Mouse (Mus musculus) heart, postnatal 36 days (tissue): ENCODE results near the gene Gm43720. TPM values are rescaled to one million over a fixed set of nuclear protein-coding genes. Genes with fewer than 3 reads are reported as not detected.
A peak's percentile ranks its signal among the peaks of the same experiment; 100 is the strongest.

Source experiments
- DNase-seq, 2 experiments: peaks; one replicate each; pipeline ENCODE4 v3.0.0; 2021 to 2022
- intact Hi-C: fragments of 180-260 bp; cut with DNase I; formaldehyde crosslinking; loops from one replicate; pipeline ENCODE4 v1.15.1; 2025
- total RNA-seq, 2 experiments: library from RNA; stranded (reverse); gene quantifications; 2 replicates each; pipeline ENCODE4 v1.2.3; 2021

The Gm43720 gene
- total RNA-seq, 2 experiments from 2014 or later, result not detected

DNA sequence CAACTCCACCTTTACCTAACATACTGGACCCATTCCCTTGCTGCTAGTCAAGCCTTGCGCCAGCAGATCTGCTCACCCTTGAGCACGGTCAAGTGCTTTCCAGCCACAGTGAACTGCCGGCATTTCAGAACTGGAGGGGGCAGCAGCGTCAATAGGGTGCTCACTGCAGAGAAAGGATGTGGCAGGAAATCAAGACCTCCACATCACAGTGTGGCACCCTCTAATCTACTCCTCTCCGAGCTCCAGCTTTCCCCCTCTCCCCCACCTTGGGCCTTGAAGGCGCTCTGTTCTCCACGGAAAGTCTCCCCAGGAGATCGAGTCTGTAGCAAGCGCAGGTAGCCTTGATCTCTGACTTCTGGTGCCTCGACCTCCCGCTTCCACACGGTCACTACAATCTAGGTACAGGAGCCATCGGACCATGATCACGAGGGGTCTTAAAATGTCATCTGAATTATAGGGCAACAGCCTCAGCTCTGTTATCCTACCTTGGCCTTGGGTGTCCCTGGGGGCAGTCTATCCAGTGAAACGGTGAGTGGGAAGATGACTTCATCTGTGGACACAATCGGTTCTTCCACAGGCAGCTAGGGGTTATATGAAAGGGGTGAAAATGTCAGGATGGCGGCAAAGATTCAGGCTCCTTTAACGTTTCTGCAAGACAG is 17.0 kb downstream of the Gm43720 start:
- intact Hi-C loops, result no loop called here
- no peak for DNase-seq

DNA sequence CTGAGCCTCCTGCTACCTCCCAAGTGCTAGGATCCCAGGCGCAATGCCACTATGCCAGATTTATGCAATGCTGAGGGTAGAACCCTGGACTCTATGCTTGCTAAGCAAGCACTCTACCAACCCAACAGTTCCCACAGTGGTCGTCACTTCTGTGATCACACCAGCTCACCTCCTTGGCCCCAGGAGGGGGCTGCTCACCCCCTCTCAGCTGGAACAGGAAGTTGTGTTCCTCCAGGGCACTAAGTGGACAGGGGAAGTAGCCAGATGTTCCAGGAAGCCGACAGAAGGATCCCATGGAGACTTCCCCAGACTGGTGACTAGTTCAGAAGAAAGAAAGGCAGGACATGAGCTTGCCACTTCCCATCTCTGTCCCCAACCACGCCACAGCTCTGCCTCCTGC is 17.8 kb downstream of the Gm43720 start:
- DNase-seq, result no peak
- intact Hi-C loops, result no loop called here

DNA sequence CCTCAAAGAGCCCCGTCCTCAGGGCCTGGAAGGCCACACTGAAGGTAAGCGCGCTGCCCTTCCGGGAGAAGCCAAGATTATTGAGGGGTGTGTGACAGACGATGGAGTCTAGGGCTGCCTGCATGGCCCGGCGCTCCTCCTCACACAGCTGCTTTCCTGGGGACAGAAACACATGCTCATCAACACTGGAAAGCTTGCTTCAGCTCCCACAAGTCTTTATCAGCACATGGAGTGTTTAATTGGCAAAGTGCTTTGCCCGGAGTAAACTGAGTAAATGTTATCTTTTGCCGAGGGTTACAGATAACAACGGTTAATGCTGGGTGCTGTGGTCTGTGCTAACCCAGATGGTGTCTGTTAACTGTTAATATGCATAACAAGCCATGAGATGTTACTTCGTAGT is 18.9 kb downstream of the Gm43720 start:
- intact Hi-C loops, result no loop called here
- no peak for DNase-seq

DNA sequence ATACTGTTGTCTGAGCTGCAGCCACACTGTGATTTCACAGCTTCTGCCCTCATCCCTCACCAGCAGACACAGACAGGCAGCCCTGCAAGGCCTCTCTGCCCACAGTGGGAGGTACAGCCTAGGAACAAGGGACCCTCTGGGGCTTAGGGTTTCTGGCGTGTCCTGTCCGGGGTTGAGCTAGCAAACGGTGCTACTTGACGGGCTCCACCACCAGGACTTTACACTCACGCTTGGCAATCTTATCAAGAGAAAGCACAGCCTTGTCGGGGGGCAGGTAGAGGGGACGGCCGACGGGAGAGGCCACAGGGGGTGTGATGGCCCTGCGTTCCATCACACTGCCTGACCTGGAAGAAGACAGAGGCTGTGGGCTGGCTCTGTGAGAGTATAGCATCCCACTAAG is 19.7 kb downstream of the Gm43720 start:
- intact Hi-C loops, result no loop called here
- no peak for DNase-seq

DNA sequence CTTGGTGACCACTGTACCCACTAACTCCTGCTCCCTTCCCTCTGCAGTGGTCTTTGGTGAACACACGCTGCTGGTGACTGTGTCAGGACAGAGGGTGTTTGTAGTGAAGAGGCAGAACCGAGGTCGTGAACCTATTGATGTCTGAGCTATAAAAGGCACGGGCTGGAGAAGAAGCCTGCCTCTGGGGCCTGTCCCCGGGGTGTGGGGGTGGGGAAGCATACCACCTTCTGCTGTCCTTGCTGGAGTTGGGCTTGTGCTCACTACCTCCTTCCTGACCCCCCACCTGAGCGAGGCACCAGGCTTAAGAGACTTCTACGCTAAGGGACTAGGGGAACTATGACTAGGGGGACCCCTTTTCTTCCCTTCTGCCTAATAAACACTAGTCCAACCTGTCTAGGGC is 20.8 kb downstream of the Gm43720 start:
- no peak for DNase-seq

DNA sequence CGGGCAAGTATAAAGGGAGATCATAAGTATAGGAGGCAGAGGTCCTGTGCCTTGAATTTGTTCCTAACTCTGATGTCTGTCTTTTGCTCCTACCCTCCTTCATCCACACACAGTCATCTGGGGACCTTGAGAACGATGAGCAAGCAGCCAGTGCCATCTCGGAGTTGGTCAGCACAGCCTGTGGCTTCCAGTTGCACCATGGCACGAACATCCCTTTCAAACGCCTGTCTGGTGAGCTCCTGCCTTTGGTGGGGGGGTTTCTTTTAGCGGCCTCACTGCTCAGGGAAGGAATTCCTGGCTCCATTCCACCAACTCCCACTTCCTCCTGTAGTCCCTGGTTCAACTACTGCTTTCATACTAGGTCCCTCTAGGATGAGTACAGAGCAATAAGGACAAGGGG is 21.2 kb downstream of the Gm43720 start:
- no peak for DNase-seq
- intact Hi-C loops, result loop anchor here (5.0 kb wide), 1 partner anchor 364 kb away; the partner anchor contains the start of gene A430033K04Rik

More for the DNA sequence above, 20.8 kb downstream of the Gm43720 start:
- intact Hi-C loops, result loop anchor here (5.0 kb wide), 1 partner anchor 363 kb away; the partner anchor contains the start of gene A430033K04Rik

DNA sequence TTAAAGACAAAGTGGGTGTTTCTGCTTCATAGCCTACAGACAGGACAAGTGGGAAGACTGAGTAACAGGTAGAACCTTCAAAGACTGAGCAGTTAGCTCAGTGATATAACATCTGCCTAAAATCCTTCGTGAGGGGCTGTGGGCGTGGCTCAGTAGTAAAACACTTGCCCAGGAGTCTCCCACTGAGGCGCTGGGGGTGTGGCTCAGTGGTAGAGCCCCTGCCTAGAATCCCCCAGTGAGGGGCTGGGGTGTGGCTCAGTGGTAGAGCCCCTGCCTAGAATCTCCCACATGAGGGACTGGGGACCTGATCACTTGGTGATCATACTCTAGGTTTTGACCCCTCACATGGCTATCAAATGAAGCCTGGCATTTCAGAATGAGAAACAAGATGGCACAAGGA is 21.7 kb downstream of the Gm43720 start:
- no peak for DNase-seq
- intact Hi-C loops, result loop anchor here (5.0 kb wide), 1 partner anchor 364 kb away; the partner anchor contains the start of gene A430033K04Rik

DNA sequence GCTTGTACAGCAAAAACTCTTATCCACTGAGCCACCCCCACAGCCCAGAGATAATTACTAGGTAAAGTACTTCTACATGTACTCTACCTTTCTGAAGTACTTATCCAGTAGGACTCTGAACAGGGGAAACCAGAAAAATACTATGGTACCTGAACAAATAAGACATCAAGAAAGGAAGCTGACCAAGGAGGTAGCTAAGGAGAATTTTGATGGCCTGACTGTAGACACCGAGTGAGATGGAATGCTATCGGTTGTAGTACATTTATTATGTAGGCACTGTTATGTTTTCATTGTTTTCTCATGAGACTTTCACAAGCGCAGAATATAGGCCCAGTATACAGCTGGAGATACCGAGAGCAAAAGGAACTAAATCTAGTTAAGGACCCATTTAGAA is 22.2 kb downstream of the Gm43720 start:
- DNase-seq, result no peak
- intact Hi-C loops, result loop anchor here (5.0 kb wide), 1 partner anchor 365 kb away; the partner anchor contains the start of gene A430033K04Rik

DNA sequence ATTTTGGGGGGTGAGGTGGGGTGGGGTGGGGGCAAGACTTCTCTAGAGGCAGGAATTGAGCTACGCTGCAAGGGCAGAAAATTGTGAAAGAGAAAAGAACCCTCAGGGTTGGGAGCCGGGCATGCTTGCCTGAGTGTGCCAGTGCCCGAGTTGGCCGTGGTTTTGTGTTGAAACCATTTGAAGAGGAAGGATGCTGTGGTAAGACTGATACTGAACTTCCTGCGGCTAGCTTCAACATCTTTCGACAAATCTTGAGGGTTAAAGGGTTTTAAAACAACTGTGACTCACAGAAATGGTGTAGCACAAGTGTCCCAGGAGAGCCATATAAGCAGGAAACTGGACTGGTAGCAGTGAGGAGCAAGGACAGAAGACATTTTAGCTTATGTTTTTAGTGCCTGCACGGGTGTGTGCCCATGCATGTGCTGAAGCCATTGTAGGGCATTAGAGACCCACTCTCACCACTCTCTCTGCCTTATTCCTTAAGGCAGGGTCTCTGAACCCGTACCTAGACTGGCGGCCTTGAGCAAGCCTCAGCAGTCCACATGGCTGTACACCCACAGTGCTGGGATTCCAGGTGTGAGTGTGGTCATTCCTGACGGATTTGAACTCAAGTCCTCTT is 22.7 kb downstream of the Gm43720 start:
- intact Hi-C loops, result loop anchor here (5.0 kb wide), 1 partner anchor 365 kb away; the partner anchor contains the start of gene A430033K04Rik
- no peak for DNase-seq

DNA sequence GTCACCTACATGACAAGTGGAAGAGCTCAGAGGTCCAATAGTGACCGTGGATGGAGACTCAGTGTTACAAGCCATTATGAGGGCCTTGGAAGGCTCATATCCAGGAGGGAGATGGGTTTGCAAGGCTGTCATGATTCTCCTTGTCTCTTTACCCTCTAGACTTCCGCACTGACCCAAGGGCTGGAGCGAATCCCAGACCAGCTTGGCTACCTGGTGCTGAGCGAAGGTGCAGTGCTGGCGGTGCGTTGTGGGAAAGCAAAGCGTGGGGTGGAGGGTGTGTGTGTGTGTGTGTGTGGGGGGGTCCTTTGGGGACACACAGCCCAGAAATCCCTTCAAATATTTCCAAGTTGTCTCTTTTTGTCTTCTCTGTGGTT is 23.7 kb downstream of the Gm43720 start:
- DNase-seq, result no peak
- intact Hi-C loops, result loop anchor here (5.0 kb wide), 1 partner anchor 366 kb away; the partner anchor contains the start of gene A430033K04Rik

DNA sequence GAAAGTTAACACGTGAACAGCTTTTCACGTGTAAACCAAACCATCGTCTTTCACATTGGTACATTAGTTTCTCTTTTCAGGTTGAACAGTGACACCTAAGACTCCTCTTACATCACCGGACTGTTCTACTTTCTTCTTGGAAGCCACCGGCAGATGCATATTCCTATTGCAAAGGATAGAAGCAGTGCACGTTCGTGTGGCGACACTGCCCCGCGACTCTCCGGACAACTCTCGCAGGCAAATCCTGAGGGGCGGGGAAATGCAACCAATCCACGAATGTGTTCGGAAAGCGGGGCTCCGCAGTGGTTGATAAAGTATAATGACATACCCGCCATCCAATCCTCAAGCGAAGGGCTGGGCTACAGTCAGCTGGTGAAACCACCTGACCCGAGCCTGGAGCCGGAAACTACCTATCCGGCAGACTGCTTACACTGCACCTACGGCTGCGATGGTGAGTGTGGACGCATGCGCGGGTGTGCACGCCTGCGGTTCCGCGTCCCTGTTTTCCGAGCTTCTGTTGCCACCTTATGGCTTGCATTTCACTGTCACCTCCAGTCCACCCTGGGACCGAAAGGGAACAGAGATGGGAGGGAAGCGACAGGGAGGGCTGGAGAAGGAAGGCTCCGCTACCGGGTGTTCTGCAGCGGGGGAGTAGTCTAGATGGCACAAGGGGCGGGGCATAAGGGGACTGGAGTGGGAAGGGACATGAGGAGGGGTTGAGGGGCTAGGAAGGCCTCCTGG is 24.2 kb downstream of the Gm43720 start, which contains the start of gene Lamtor4:
Lamtor4 (plus strand) TSS at position 130 of the 741 bp plus-strand sequence.
- peak; percentile 84 to 90 for DNase-seq
- intact Hi-C loops, result loop anchor here (5.0 kb wide), 1 partner anchor 367 kb away; the partner anchor contains the start of gene A430033K04Rik

DNA sequence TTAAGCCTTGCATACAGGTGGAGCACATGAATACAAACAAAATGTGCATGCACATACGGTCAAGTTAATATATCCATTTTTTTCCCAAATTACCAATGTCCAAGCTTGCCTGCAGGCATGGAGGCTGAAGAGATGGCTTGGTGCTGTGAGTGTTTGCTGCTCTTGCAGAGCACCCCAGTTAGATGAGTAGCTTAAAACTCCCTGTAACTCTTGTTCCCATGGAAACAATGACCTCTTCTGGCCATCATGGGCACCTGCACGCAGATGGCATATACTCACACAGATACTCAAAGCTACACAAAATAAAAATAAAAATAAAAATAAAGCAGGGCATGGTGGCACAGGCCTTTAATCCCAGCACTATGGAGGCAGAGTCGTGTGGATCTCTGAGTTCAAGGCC is 26.7 kb downstream of the Gm43720 start:
- intact Hi-C loops, result no loop called here

DNA sequence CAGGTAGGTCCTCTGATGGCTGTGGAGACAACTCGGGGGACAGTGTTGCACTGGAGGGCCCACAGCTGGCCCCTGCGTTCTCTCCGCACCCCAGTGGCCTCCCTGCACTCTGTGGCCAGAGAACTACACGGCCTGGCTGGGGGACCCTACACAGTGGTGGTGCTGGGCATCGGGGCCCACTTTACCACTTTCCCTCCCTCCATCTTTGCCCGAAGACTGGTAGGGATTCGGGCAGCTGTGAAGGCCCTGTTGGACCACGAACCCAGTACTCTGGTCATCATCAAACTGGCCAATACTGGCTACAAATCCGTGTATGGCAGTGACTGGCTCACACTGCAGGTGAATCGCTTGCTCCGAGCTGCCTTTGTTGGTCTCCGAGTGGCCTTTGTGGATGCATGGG is 28.6 kb downstream of the Gm43720 start:
- intact Hi-C loops, result loop anchor here (1.0 kb wide), 1 partner anchor 50 kb away; no protein-coding TSS in a partner anchor
- no peak for DNase-seq

More for the DNA sequence above, 26.7 kb downstream of the Gm43720 start:
- DNase-seq, result no peak

DNA sequence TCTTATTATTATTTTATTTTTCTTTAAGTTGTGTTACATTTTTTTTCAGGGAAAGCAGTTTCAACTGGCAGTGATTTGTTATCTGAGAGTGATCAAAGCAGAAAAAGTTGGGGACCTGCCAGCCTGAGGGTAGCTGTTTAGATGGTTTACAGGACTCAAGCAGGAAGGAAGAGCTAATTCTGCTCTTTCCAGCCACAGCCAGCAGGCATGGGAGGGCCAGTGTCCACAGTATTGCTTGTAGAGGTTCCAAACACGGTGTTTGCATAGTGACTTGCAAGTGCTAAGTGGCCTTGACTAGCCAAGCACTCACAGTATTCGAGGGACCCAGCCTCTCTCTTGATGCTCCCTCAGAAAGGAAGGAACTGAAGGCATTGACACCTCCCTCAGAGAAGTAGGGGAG is 38.2 kb downstream of the Gm43720 start:
- no peak for DNase-seq
- intact Hi-C loops, result no loop called here

DNA sequence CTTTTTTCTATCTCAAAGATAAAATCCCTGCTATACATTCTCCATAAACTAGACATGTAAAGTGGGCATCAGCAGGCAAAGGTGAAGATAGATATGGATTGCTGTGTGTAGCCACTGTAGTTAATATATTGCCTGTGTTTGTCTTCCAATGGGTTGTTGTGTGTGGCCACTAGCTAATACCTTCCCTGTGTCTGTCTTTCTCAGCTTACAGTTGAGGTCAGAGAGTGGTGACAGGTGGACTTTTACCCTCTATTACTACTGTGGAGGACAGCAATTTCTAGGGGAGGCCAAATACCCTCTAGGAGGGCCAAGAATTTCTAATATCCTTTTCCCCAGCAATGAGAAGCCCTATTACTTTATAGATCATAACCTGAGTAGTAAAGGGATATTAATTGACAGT is 45.5 kb downstream of the Gm43720 start:
- no peak for DNase-seq
- intact Hi-C loops, result no loop called here

DNA sequence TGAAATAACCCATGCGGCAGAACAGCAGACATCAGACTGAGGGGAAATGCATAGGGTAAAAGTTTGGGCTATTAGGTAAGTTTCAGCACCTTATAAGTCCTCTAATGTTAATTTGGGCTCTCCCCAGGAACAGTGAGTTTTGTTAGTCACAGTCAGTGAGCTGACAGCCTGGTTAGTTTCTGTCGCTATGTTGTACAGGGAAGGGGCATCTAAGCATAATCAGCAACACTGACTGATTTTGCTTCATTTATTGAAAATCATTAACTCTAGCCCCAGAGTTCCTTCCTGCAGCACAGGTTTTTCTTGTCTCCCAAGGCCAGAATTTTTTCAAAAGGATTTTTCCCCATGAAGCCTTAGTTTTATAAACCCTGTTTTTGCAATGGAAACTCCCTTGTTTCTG is 46.0 kb downstream of the Gm43720 start:
- no peak for DNase-seq
- intact Hi-C loops, result loop anchor here (1.0 kb wide), 1 partner anchor 25 kb away; no protein-coding TSS in a partner anchor

DNA sequence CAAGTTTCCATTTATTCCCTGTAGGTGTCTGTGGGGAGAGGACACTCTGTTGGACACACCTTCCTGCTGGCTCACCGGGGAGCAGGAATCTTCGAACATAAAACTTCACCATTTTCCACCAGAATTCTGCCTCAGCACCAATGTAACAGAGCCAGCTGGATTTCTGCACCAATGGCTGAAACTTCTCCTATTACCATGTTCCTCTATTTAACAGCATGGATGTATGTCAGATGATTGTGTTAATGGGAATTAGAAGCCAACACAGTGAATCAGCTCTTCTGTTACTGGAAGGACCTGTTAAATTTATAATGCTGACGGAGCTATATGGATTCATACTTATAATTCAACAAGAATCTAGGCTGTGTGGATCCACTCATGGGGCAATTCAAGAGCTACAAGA is 50.2 kb downstream of the Gm43720 start:
- intact Hi-C loops, result loop anchor here (10.0 kb wide), 1 partner anchor 245 kb away; no protein-coding TSS in a partner anchor
- no peak for DNase-seq

DNA sequence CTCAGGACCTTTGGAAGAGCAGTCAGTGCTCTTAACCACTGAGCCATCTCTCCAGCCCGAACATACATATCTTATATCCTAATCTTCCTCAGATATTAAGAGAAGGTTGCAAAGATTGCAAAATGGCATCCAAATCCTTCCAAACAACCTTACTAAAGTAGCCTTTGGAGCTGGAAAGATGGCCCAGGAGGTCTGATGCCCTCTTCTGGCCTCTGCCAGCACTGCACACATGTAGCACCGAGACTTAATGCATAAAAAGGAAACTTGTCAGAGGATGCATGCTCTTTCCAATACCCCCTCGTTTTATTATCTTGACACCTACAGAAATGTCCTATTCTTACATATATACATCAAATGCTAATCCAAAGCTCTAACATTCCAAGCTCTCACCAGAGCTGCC is 51.7 kb downstream of the Gm43720 start:
- intact Hi-C loops, result loop anchor here (10.0 kb wide), 1 partner anchor 247 kb away; no protein-coding TSS in a partner anchor
- DNase-seq, result peak in 1 of 2 experiments; percentile 47

DNA sequence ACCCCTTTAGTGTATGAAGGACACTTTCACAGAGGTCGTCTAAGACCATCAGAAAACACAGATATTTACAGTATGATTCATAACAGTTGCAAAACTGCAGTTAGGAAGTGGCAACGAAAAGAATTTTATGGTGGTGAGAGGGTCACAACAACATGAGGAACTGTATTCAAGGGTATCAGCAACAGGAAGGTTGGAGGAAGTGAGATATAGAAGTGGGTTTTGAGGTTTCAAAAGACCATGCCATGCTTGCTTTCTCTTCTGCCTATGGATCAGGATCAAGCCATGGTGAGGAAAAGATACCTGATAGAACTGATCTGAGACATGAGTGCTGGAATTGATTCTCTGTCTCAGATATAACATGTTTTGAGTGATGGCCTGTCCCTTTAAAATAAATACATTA is 52.4 kb downstream of the Gm43720 start:
- DNase-seq, result no peak

DNA sequence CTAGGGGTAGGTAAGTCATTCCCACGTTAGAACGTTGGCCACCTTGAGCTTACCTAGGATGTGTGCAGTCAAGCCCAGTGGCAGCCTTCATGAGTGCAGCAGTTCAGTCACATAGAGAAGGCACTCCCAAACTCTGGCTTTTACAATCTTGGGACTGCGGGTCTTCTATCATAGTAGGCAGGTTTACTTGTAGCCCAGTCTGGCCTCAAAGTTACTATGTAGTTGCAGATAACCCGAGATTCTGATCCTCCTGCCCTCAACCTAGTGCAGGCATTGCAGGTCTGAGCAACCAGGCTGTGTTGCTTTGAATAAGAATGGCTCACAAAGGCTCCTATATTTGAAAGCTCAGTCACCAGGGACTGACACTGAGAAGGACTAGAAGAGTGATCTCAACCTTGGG is 53.3 kb downstream of the Gm43720 start:
- no peak for DNase-seq
- intact Hi-C loops, result loop anchor here (10.0 kb wide), 1 partner anchor 248 kb away; no protein-coding TSS in a partner anchor

More for the DNA sequence above, 52.4 kb downstream of the Gm43720 start:
- intact Hi-C loops, result loop anchor here (10.0 kb wide), 1 partner anchor 247 kb away; no protein-coding TSS in a partner anchor

DNA sequence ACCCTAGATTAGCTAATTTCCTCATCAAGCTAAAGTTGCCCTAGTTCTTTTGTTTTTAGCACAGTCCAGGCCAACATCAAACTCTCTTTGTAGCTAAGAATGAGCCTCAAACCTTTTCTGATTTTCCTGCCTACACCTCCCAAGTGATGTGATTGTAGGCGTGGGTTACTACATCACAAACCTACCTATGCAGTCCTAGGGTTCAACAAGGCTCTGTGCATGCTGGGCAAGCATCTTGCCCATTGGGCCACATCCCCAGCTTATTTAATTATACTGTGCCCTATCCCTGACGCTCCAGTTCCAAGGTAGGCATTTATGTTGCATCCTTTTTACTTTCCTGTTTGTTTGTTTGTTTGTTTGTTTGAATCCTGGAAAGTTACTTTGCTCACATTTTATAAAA is 54.1 kb downstream of the Gm43720 start, which contains the start of gene Nxpe5:
Nxpe5 (plus strand) TSS at position 199 of the 400 bp plus-strand sequence.
- DNase-seq, result no peak
- intact Hi-C loops, result loop anchor here (10.0 kb wide), 1 partner anchor 249 kb away; no protein-coding TSS in a partner anchor
